Mouse (Mus musculus) stomach, embryonic 16.5 days (tissue): ENCODE results near the gene Cnga2. TPM values are rescaled to one million over a fixed set of nuclear protein-coding genes. Genes with fewer than 3 reads are reported as not detected.
"Not testable (repeated sequence)": the region's sequence is repeated elsewhere in the genome, so short reads cannot be mapped to it uniquely, and the experiment has no call there.

Experiments
- ATAC-seq: fragments of 200-750 bp; cut with Nextera tagmentation; 2 replicates; pipeline ENCODE4 v1.8.0; 2017; ENCODE audit warnings: moderate number of reproducible peaks, moderate TSS enrichment; ENCODE audit not compliant: insufficient read depth, low FRiP score
- H3K27ac ChIP-seq: fragments of 300-500 bp; sonication (generic); 2 replicates; pipeline ENCODE4 v1.5.1; 2014; ENCODE audit warnings: low read length
- H3K27me3 ChIP-seq: fragments of 300-500 bp; sonication (generic); 2 replicates; pipeline ENCODE4 v1.6.1; 2014; ENCODE audit warnings: low read length, control low read depth, mixed read lengths; ENCODE audit not compliant: control insufficient read depth, insufficient read depth
- H3K36me3 ChIP-seq: fragments of 300-500 bp; sonication (generic); 2 replicates; pipeline ENCODE4 v1.6.1; 2014; ENCODE audit warnings: low read length; ENCODE audit not compliant: control insufficient read depth, insufficient read depth
- H3K4me1 ChIP-seq: fragments of 300-500 bp; sonication (generic); 2 replicates; pipeline ENCODE4 v1.6.1; 2014; ENCODE audit warnings: low read length, control low read depth, mixed read lengths; ENCODE audit not compliant: control insufficient read depth, insufficient read depth
- H3K4me2 ChIP-seq: fragments of 300-500 bp; sonication (generic); 2 replicates; pipeline ENCODE4 v1.6.1; 2014; ENCODE audit warnings: low read depth, low read length, mixed read lengths
- H3K4me3 ChIP-seq: fragments of 300-500 bp; sonication (generic); replicated peaks from 2 replicates; pipeline ENCODE4 v1.5.1; 2014; ENCODE audit warnings: mild to moderate bottlenecking, low read length
- H3K9ac ChIP-seq: fragments of 300-500 bp; sonication (generic); 2 replicates; pipeline ENCODE4 v1.6.1; 2014; ENCODE audit warnings: low read length
- H3K9me3 ChIP-seq: fragments of 300-500 bp; sonication (generic); replicated peaks from 2 replicates; pipeline ENCODE4 v1.6.1; 2016; ENCODE audit warnings: low read length, control low read depth; ENCODE audit not compliant: control insufficient read depth
- WGBS: fragments of 180-500 bp; shearing (Covaris S2); extraction: QIAGEN DNeasy Blood & Tissue Kit; methylation state at CpG from one replicate; pipeline ENCODE4 v1.1.7; 2014; 5-methylcytosine and 5-hydroxymethylcytosine counted together
- polyA plus RNA-seq: library from polyadenylated mRNA; unstranded; fragments of >200 nt; fragmentation: Nextera tagmentation; extraction: Ambion mirVana; gene quantifications from 2 replicates; pipeline ENCODE4 v1.2.1, GENCODE M21; 2015

The Cnga2 gene
- polyA plus RNA-seq, 1 experiment from 2014 or later = 0.14 TPM

DNA sequence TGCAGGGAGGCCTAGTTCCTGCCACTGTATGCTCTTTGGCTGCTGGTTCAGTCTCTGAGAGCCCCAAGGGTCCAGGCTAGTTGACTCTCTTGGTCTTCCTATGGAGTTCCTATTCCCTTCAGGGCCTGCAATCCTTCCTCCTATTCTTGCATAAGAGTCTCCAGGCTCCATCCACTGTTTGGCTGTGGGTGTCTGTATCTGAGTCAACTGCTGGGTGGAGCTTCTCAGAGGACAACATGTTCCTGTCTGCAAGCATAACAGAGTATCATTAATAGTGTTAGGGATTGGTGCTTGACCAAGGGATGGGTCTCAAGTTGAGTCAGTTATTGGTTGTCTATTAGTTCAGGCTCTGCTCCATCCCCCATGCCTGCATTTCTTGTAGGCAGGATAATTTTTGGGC, 14.0 kb upstream of the Cnga2 start:
- H3K4me1 ChIP-seq, H3K9ac ChIP-seq, H3K27me3 ChIP-seq, H3K27ac ChIP-seq, H3K4me3 ChIP-seq, ATAC-seq, H3K9me3 ChIP-seq, H3K36me3 ChIP-seq, H3K4me2 ChIP-seq: not testable (repeated sequence)

DNA sequence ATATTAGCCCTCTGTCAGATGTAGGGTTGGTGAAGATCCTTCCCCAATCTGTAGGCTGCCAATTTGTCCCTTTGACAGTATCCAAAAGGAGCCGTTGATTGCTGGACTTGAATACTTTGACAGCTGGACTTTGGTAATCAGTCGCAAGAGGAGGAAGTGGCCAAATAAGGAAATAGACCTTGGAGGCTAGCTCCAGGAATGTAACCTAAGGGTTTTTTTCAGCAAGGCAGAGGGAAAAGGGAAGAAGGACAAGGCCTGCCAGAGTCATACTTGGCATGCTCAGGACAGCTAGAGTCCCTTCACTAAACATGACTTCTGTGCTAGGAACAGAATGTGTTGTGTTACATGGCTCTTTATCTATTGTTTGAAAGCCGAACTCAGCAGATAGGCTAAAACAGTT, 11.2 kb upstream of the Cnga2 start:
- H3K36me3 ChIP-seq = no peaks in the 10 kb centered on the region
- no peak overlapping the region for H3K4me2 ChIP-seq
- H3K27ac ChIP-seq = no peak overlapping the region
- no peaks in the 10 kb centered on the region; the same call in 1 of the 2 replicates for H3K27me3 ChIP-seq
- ATAC-seq = no peak
- H3K4me3 ChIP-seq = no peak overlapping the region
- no peak overlapping the region for H3K9ac ChIP-seq
- no peaks in the 10 kb centered on the region for H3K9me3 ChIP-seq
- WGBS = 50% methylated on average over 3 of the region's 3 CpGs
- no peaks in the 10 kb centered on the region for H3K4me1 ChIP-seq

DNA sequence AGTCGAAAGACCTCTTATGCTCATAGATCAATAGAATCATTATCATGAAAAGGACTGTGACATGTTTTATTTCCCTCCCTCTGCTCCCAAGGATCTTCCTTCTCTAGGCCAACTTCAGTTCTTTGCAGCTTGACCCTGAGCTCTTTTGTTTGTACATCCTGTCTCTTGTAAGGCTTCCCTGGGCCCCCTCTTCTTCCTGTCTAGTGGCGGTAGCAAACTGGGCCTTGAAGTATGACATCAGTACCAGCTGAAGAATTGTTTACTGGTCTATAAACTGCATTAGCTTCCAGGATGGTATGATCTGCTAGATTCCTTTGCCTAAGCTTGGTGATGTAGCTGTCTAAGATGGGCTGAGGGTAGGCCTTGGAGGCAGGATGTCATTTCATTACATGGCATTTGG, 10.3 kb upstream of the Cnga2 start:
- H3K9me3 ChIP-seq = no peaks in the 10 kb centered on the region
- no peaks in the 10 kb centered on the region; the same call in 1 of the 2 replicates for H3K27me3 ChIP-seq
- no peak overlapping the region for H3K27ac ChIP-seq
- no peak overlapping the region for H3K9ac ChIP-seq
- no peak for ATAC-seq
- no peaks in the 10 kb centered on the region for H3K4me1 ChIP-seq
- H3K4me3 ChIP-seq = no peak overlapping the region
- no peaks in the 10 kb centered on the region for H3K36me3 ChIP-seq
- no peak overlapping the region for H3K4me2 ChIP-seq
- 65% methylated on average over 2 of the region's 2 CpGs for WGBS

DNA sequence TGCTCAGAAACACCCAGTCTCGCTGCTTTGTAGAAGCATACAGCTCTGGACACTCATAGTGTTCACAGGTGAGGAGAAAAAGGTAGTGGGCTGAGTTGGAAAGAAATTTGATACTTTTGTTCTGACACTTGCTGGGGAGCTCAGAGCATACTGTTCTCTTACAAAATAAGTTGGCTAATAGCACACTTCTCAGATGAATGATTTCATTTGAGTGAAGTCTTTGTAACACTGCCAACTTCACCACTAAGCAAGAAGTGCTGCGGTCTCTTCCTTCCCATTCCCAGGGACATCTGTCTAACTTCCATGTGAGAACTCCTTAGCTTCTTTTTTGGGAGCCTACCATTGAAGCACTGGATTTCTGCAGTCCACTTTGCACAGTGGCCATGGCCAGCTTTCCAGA, 8.4 kb upstream of the Cnga2 start:
- no peaks in the 10 kb centered on the region; the same call in 1 of the 2 replicates for H3K27me3 ChIP-seq
- H3K9ac ChIP-seq = no peak overlapping the region
- H3K9me3 ChIP-seq = no peaks in the 10 kb centered on the region
- WGBS = 64% methylated on average over 2 of the region's 2 CpGs
- no peaks in the 10 kb centered on the region for H3K36me3 ChIP-seq
- no peaks in the 10 kb centered on the region for H3K4me1 ChIP-seq
- no peak overlapping the region for H3K4me3 ChIP-seq
- no peak overlapping the region for H3K4me2 ChIP-seq
- no peak overlapping the region for H3K27ac ChIP-seq
- ATAC-seq = no peak

- H3K4me1 ChIP-seq = no peaks in the 10 kb centered on the region
- no peak overlapping the region for H3K4me3 ChIP-seq
- H3K9ac ChIP-seq = no peak overlapping the region
- no peaks in the 10 kb centered on the region for H3K27me3 ChIP-seq
- 83% methylated on average over 1 of the region's 1 CpGs for WGBS
- no peaks in the 10 kb centered on the region for H3K36me3 ChIP-seq
- H3K4me2 ChIP-seq = no peak overlapping the region
- no peaks in the 10 kb centered on the region for H3K9me3 ChIP-seq
- no peak overlapping the region for H3K27ac ChIP-seq
- no peak for ATAC-seq
These were observed 7.9 kb upstream of the Cnga2 start for GRCm38 (mm10) chrX:71983775-71984174.

- no peak overlapping the region for H3K9ac ChIP-seq
- H3K27me3 ChIP-seq = no peaks in the 10 kb centered on the region
- no peak overlapping the region for H3K27ac ChIP-seq
- ATAC-seq = no peak
- 54% methylated on average over 1 of the region's 1 CpGs for WGBS
- H3K4me3 ChIP-seq = no peak overlapping the region
- H3K4me1 ChIP-seq = no peaks in the 10 kb centered on the region
- H3K4me2 ChIP-seq = no peak overlapping the region
- no peaks in the 10 kb centered on the region for H3K9me3 ChIP-seq
- H3K36me3 ChIP-seq = no peaks in the 10 kb centered on the region
These were observed 4.3 kb downstream of the Cnga2 start for GRCm38 (mm10) chrX:71995972-71996371.

DNA sequence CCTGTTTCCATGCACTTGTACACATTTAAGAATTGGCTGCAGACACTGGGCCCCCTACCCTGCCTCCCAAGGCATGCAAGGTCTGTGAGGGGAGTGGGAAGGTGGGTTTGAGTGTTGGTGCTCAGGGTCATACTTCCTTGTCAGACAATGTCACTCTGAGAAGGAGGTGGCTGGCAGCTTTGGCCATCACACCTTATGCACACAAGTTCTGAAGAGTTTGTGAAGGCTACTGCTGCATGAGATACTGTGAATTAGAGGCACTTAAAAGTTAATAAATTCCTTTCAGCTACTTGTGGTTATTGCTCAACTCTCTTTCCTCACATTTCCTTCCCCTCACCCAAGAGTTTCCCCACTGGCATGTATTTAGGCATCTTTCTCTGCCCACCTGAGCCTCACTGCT, 18.3 kb downstream of the Cnga2 start:
- Histone ChIP-seq H3K4me1 (no peaks in the 10 kb centered on the region), H3K9me3 (no peaks in the 10 kb centered on the region), H3K4me3 (no peak overlapping the region), H3K4me2 (no peak overlapping the region), H3K27ac (no peak overlapping the region), H3K36me3 (no peaks in the 10 kb centered on the region), H3K27me3 (no peaks in the 10 kb centered on the region; the same call in 1 of the 2 replicates), H3K9ac (no peak overlapping the region)
- ATAC-seq = no peak

DNA sequence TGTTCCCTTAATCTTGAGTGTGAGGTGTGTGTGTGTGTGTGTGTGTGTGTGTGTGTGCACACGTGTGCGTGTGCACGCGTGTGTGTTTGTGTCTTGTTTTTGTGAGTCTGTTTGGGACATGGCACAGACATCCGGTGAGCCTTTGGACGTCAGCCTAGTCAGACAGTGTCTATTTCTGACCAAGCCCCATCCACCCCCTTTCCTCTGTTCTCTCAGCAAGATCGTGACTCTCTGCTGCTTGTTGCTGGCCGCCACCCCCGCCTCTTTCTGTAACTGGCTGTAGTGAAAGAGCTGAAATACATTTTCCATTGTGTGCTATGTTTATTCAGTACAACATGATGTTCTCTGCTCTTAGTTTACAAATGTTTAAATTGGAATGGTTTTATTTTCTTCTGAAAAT, 20.6 kb downstream of the Cnga2 start:
- H3K9ac ChIP-seq = no peak overlapping the region
- no peaks in the 10 kb centered on the region for H3K9me3 ChIP-seq
- H3K4me2 ChIP-seq = no peak overlapping the region
- ATAC-seq = no peak
- H3K4me3 ChIP-seq = no peak overlapping the region
- no peaks in the 10 kb centered on the region for H3K4me1 ChIP-seq
- H3K27ac ChIP-seq = no peak overlapping the region
- H3K36me3 ChIP-seq = no peaks in the 10 kb centered on the region
- no peaks in the 10 kb centered on the region; the same call in 1 of the 2 replicates for H3K27me3 ChIP-seq
- WGBS = 44% methylated on average over 9 of the region's 9 CpGs

DNA sequence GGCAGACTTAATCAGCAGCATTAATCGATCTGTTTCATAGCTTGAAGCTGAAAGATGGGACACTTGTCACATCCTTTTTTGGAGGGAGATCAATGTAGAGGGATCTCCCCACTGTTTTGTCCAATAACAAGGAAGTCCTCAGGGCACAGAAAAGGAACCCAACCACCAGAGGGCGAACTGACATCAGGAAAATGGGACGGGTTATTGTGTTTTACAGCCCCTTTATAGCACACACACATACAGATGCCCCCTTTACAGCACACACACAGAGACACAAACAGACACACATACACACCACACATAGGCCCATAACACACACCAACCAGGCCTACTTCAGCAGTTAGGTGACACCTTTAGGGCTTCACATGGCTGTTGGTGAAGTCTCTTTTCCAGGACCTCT, 21.2 kb downstream of the Cnga2 start:
- Histone ChIP-seq H3K4me3 (no peak overlapping the region), H3K4me1 (no peaks in the 10 kb centered on the region), H3K9me3 (no peaks in the 10 kb centered on the region), H3K36me3 (no peaks in the 10 kb centered on the region), H3K9ac (no peak overlapping the region), H3K27ac (no peak overlapping the region), H3K4me2 (no peak overlapping the region), H3K27me3 (no peaks in the 10 kb centered on the region; the same call in 1 of the 2 replicates)
- ATAC-seq = no peak
- WGBS = 29% methylated on average over 3 of the region's 3 CpGs

GRCm38 (mm10) chrX:72022241-72022640, 30.6 kb downstream of the Cnga2 start:
- H3K4me1 ChIP-seq = no peaks in the 10 kb centered on the region
- WGBS = 81% methylated on average over 1 of the region's 1 CpGs
- H3K27ac ChIP-seq = no peak overlapping the region
- no peak for ATAC-seq
- H3K36me3 ChIP-seq = no peaks in the 10 kb centered on the region
- no peaks in the 10 kb centered on the region for H3K27me3 ChIP-seq
- no peak overlapping the region for H3K4me2 ChIP-seq
- H3K4me3 ChIP-seq = no peak overlapping the region
- no peaks in the 10 kb centered on the region for H3K9me3 ChIP-seq
- H3K9ac ChIP-seq = no peak overlapping the region
